Mouse (Mus musculus) forebrain, embryonic 13.5 days (tissue): Measurements from ENCODE around the gene Slc6a6. TPM values are rescaled to one million over a fixed set of nuclear protein-coding genes. Genes with fewer than 3 reads are reported as not detected.

Experiments used
- ATAC-seq: fragments of 200-750 bp; cut with Nextera tagmentation; 2 replicates; pipeline ENCODE4 v1.8.0; 2017
- H3K27ac ChIP-seq: fragments of 300-500 bp; sonication (generic); 2 replicates; pipeline ENCODE4 v1.5.1; 2015; ENCODE audit warnings: inconsistent platforms, mild to moderate bottlenecking, moderate library complexity
- H3K27me3 ChIP-seq: fragments of 300-500 bp; sonication (generic); 2 replicates; pipeline ENCODE4 v1.6.1; 2015; ENCODE audit warnings: mild to moderate bottlenecking, inconsistent platforms
- H3K36me3 ChIP-seq: fragments of 300-500 bp; sonication (generic); 2 replicates; pipeline ENCODE4 v1.6.1; 2015; ENCODE audit warnings: mild to moderate bottlenecking, inconsistent platforms; ENCODE audit not compliant: poor library complexity, severe bottlenecking
- H3K4me1 ChIP-seq: fragments of 300-500 bp; sonication (generic); 2 replicates; pipeline ENCODE4 v1.6.1; 2015; ENCODE audit warnings: inconsistent platforms
- H3K4me2 ChIP-seq: fragments of 300-500 bp; sonication (generic); 2 replicates; pipeline ENCODE4 v1.6.1; 2015; ENCODE audit warnings: inconsistent platforms, mild to moderate bottlenecking, moderate library complexity
- H3K4me3 ChIP-seq: fragments of 300-500 bp; sonication (generic); 2 replicates; pipeline ENCODE4 v1.5.1; 2015; ENCODE audit warnings: mild to moderate bottlenecking, inconsistent platforms
- H3K9ac ChIP-seq: fragments of 300-500 bp; sonication (generic); 2 replicates; pipeline ENCODE4 v1.6.1; 2015; ENCODE audit warnings: mild to moderate bottlenecking, inconsistent platforms
- H3K9me3 ChIP-seq: fragments of 300-500 bp; sonication (generic); replicated peaks from 2 replicates; pipeline ENCODE4 v1.6.1; 2016; ENCODE audit warnings: inconsistent platforms
- WGBS: fragments of 180-500 bp; shearing (Covaris S2); methylation state at CpG from one replicate; pipeline ENCODE4 v1.1.7; 2015; 5-methylcytosine and 5-hydroxymethylcytosine counted together
- polyA plus RNA-seq: library from polyadenylated mRNA; unstranded; fragments of >200 nt; fragmentation: Nextera tagmentation; extraction: Ambion mirVana; gene quantifications from 2 replicates; pipeline ENCODE4 v1.2.1, GENCODE M21; 2015

The Slc6a6 gene
- polyA plus RNA-seq, 1 experiment from 2014 or later: 68.2 TPM

DNA sequence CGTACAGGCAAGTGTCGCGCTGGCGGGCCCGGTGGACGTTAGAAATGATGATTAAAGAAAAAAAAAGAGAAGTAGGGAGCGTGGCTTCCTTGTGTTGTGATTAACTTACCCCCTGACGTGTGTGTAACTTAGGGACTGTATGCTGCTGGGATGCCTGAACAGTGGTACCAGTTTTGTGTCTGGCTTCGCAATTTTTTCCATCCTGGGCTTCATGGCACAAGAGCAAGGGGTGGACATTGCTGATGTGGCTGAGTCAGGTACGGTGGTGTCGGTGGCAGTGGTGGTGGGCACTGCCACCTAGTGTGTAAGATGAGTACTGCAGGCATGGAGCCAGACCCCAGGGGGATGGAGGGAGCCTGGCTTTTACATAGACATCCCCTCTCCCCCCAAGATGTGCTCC, 57.2 kb downstream of the Slc6a6 start:
- H3K36me3 ChIP-seq: peaks cover 84% of the 10 kb centered on the region
- H3K9me3 ChIP-seq: no peaks in the 10 kb centered on the region
- H3K27ac ChIP-seq: no peak overlapping the region
- H3K4me2 ChIP-seq: no peak overlapping the region
- peaks cover 4% of the 10 kb centered on the region for H3K4me1 ChIP-seq
- no peak overlapping the region for H3K9ac ChIP-seq
- ATAC-seq: peak; percentile 77
- H3K4me3 ChIP-seq: no peak overlapping the region
- H3K27me3 ChIP-seq: no peaks in the 10 kb centered on the region
- WGBS: 68% methylated on average over 11 of the region's 11 CpGs

DNA sequence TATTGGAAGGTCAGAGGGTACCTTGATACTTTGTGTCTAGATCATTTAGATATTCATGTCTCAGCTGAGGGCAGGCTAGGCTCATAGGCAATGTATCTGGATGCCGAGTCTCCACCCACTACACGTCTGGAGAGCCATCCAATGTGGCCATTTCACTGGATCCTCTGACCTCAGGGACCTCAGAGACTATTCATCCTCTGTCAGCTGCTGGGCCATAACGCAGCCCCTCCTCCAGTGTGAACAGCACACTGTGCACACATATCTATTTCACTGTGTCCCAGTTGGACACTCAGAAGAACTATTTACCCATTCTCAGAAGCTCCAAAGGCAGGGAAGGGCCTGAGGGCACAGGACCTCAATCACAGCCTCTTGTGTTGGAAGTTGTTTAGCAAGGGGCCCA, 58.6 kb downstream of the Slc6a6 start:
- Histone ChIP-seq H3K9ac (no peak overlapping the region), H3K27me3 (no peaks in the 10 kb centered on the region), H3K4me1 (peaks cover 4% of the 10 kb centered on the region), H3K27ac (no peak overlapping the region), H3K4me3 (no peak overlapping the region), H3K9me3 (no peaks in the 10 kb centered on the region), H3K36me3 (peaks cover 84% of the 10 kb centered on the region), H3K4me2 (no peak overlapping the region)
- WGBS: 78% methylated on average over 3 of the region's 3 CpGs
- ATAC-seq: no peak

DNA sequence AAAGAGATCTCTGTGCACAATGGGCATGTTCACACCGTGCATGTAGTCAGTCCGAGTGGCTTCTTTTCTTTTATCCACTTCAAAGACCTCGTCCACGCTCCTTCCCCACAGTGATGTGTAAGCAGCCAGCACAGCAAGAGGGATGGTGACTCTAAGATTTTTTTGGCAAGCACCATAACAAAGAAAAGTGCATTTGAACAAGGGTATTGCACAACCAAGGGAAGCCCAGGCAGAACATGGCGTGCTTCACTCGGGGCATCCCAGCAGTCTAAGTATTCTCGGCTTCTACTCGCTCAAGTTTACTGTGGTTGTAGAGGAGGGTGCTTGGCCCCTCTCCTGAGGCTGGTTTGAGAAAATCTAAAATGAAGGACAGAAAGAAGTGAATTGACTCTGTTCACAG, 59.1 kb downstream of the Slc6a6 start:
- no peak overlapping the region for H3K4me3 ChIP-seq
- no peaks in the 10 kb centered on the region for H3K9me3 ChIP-seq
- H3K36me3 ChIP-seq: peaks cover 84% of the 10 kb centered on the region
- H3K4me1 ChIP-seq: peaks cover 2% of the 10 kb centered on the region
- H3K4me2 ChIP-seq: no peak overlapping the region
- WGBS: 85% methylated on average over 8 of the region's 8 CpGs
- H3K27me3 ChIP-seq: no peaks in the 10 kb centered on the region
- H3K9ac ChIP-seq: no peak overlapping the region
- ATAC-seq: no peak
- H3K27ac ChIP-seq: no peak overlapping the region

DNA sequence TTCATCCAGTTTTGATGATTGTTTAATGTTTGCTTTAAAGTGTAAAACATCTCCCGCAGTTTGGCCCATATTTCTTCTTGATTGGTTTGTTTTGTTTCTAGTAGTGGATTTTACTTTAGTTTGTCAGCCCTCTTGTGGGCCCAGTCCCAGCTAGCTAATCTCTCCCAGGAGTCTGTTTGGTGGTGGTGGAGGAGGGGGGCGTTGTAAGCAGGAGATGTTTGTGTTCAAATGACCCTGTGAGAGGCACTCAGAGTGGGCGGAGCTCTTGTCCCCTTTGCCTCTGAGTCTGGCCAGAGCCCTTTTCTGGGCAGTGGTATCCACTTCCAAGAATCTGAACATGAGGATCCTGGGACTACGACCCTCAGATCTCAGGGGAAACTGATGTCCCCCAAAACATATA, 60.0 kb downstream of the Slc6a6 start:
- H3K27me3 ChIP-seq: no peaks in the 10 kb centered on the region
- ATAC-seq: no peak
- H3K27ac ChIP-seq: no peak overlapping the region
- no peaks in the 10 kb centered on the region for H3K9me3 ChIP-seq
- H3K4me3 ChIP-seq: no peak overlapping the region
- no peak overlapping the region for H3K4me2 ChIP-seq
- H3K9ac ChIP-seq: no peak overlapping the region
- H3K4me1 ChIP-seq: no peaks in the 10 kb centered on the region
- 63% methylated on average over 4 of the region's 4 CpGs for WGBS
- H3K36me3 ChIP-seq: peaks cover 84% of the 10 kb centered on the region

DNA sequence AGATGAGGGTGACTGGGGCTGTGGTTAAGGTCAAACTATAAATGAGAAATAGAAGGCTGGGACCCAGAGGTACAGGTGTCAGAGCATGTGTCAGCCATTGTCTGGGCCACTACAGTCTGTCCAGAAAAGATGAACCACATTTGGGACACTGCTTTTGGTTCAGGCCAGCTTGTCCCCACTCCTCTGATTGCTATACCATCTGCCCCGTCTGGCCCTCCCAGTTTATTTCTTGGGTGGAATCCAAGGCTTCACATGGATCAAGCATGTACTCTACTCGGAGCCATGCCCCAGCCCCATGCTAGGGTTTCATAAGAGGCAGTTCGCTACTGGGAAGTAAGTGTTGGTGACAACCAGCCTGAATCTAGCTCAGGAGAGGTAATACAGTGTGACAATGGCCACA, 61.4 kb downstream of the Slc6a6 start:
- WGBS: 94% methylated on average over 3 of the region's 3 CpGs
- Histone ChIP-seq H3K4me3 (no peak overlapping the region), H3K36me3 (peaks cover 80% of the 10 kb centered on the region)

DNA sequence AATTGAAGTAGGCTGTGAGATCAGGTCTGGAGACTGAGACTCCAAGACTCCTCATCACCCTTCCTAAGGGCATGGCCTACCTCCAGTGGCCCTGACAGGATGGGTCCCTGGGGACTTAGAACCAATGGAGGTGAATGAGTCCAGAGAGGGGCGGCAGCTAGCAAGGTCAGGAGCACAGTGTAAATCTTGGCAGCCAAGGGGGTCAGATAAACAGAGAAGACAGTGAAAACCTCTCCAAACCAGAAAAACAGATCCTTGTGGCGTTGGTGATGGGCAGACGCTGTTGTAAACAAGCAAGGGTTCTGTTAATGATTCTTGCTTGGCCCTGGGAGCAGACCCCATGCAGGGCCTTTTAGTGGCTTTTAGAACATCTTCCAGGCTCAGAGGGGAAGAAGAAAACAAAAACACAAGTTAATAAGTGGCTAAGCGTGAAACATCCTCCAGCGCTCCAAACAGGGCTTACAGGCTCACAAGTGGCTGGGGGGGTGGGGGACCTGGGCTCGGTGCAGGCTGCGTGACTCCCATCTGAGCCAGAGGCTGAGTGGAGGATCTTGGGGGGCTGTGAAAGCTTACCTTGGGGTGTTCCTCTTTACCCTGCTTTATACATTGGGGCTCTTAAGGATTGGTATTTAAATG, 62.2 kb downstream of the Slc6a6 start:
- peaks cover 80% of the 10 kb centered on the region for H3K36me3 ChIP-seq
- H3K4me2 ChIP-seq: no peak overlapping the region
- no peak overlapping the region for H3K27ac ChIP-seq
- 80% methylated on average over 7 of the region's 7 CpGs for WGBS
- H3K9ac ChIP-seq: no peak overlapping the region
- H3K27me3 ChIP-seq: no peaks in the 10 kb centered on the region
- no peak overlapping the region for H3K4me3 ChIP-seq
- no peak for ATAC-seq
- H3K4me1 ChIP-seq: no peaks in the 10 kb centered on the region
- H3K9me3 ChIP-seq: no peaks in the 10 kb centered on the region

More for the DNA sequence above, 61.4 kb downstream of the Slc6a6 start:
- Histone ChIP-seq H3K27ac (no peak overlapping the region), H3K27me3 (no peaks in the 10 kb centered on the region), H3K9ac (no peak overlapping the region), H3K9me3 (no peaks in the 10 kb centered on the region), H3K4me2 (no peak overlapping the region), H3K4me1 (no peaks in the 10 kb centered on the region)
- ATAC-seq: no peak

DNA sequence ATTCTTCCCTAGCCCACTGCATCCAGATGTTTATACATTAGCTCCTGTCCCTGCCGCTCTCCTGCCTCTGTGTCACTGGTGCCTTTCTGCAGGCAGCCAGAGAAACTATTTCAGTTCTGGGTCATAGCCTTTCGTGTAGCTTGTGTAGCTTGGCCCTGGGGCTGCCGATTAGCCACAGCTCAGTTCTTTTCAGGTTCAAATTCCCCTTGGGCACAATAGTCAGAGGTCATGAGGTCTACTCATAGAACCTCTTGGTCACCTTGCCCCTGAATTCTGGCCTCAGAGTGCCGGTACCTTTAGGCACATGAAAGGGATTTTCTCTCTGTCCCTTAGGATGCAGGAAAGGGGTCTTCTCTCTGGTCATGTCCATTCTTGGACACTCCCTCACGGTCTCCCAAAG, 62.9 kb downstream of the Slc6a6 start:
- H3K9ac ChIP-seq: no peak overlapping the region
- 83% methylated on average over 5 of the region's 5 CpGs for WGBS
- no peak overlapping the region for H3K4me2 ChIP-seq
- H3K4me1 ChIP-seq: no peaks in the 10 kb centered on the region
- no peak overlapping the region for H3K27ac ChIP-seq
- no peaks in the 10 kb centered on the region for H3K9me3 ChIP-seq
- H3K4me3 ChIP-seq: no peak overlapping the region
- H3K27me3 ChIP-seq: no peaks in the 10 kb centered on the region
- peaks cover 82% of the 10 kb centered on the region for H3K36me3 ChIP-seq
- ATAC-seq: no peak

DNA sequence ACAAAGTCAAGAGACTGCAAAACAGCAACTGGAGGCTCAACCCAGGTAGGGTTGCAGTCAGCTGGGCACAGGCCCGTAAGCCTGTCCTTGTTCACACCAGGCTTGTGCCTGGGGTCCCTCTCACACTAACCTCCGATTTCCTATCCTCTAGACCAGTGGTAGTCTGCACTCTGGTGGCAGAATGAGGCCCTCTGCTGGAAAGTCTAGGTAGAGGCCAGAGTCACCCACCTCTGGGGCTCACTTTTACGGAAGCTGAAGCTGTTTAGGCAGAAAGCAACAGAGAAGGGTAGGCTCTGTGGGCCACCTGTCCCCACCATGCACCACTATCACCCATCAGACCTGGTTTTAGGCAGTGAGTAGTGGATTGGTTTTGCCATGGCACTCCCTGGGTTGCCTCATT, 67.1 kb downstream of the Slc6a6 start:
- 0 out of 2 replicates have a peak, but pooled peaks have one; percentile 21 for ATAC-seq
- Histone ChIP-seq H3K9ac (no peak overlapping the region), H3K27me3 (no peaks in the 10 kb centered on the region), H3K36me3 (peaks cover 88% of the 10 kb centered on the region), H3K9me3 (no peaks in the 10 kb centered on the region), H3K27ac (no peak overlapping the region), H3K4me2 (no peak overlapping the region), H3K4me3 (no peak overlapping the region), H3K4me1 (0 out of 2 replicates have a peak, but pooled peaks cover 3% of the 10 kb centered on the region)
- WGBS: 72% methylated on average over 3 of the region's 3 CpGs

DNA sequence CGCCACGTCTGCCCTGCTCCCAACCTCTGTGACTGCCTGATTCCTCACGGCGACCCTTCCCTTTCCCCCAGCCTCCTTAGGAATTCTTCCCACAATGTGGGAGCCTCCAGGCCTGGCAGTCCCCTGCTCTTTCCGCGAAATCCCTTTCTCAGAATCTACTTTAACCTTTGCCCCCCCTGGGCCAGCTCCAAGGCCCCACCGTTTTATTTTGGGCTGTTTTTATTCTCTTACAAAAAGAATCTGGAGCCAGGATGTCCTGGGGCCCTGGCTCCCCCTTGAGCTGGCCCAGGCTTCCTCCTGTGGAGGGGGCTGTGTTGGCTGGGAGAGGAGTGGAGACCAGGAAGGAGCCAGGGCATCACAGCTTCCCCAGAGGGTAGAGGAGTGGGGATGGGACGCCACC, 69.0 kb downstream of the Slc6a6 start:
- Histone ChIP-seq H3K9me3 (no peaks in the 10 kb centered on the region), H3K36me3 (peaks cover 87% of the 10 kb centered on the region), H3K9ac (no peak overlapping the region), H3K27ac (no peak overlapping the region), H3K4me3 (no peak overlapping the region), H3K4me1 (0 out of 2 replicates have a peak, but pooled peaks cover 3% of the 10 kb centered on the region), H3K4me2 (no peak overlapping the region), H3K27me3 (no peaks in the 10 kb centered on the region)
- WGBS: 66% methylated on average over 8 of the region's 8 CpGs
- no peak for ATAC-seq

DNA sequence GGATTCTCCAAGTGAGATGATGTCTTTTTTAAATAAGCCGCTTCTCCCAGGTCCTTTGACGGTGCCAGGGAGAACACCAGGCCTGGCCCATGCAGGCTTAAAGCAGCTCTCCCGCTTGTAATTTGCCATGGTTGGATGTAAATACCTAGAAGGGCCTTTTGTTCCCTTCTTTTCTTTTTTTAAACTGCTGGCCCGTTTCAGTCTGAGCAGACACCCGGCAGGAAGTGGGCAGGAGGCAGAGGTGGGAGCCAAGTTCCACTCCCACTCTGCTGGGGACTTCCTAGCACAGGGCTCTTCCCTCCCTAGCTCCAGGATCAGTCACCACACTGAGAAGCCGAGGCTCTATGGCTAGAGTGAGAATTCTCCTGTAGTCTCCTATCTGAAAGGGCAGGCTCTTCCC, 70.2 kb downstream of the Slc6a6 start:
- H3K4me1 ChIP-seq: 0 out of 2 replicates have a peak, but pooled peaks cover 3% of the 10 kb centered on the region
- H3K4me2 ChIP-seq: no peak overlapping the region
- H3K36me3 ChIP-seq: peaks cover 84% of the 10 kb centered on the region
- peak overlapping the region; percentile 36; the same call in 1 of the 2 replicates for H3K27ac ChIP-seq
- H3K9ac ChIP-seq: 0 out of 2 replicates have a peak overlapping the region, but pooled peaks have one; percentile 2
- WGBS: 51% methylated on average over 6 of the region's 6 CpGs
- ATAC-seq: no peak
- H3K4me3 ChIP-seq: no peak overlapping the region
- H3K27me3 ChIP-seq: no peaks in the 10 kb centered on the region
- no peaks in the 10 kb centered on the region for H3K9me3 ChIP-seq

DNA sequence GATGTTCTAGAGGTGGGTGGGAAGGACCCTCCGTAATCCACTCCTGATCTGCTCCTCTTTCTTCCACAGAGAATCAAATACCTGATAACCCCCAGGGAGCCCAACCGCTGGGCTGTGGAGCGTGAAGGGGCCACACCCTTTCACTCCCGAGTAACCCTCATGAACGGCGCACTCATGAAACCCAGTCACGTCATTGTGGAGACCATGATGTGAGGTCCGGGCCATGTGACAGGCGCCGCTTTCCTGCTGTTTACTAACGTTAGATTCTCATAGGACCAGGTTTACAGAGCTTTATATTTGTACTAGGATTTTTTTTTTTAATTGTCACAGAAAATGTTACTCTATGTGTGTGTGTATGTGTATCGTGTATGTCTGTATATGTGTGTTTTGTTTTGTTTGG, 71.0 kb downstream of the Slc6a6 start:
- Histone ChIP-seq H3K36me3 (peaks cover 85% of the 10 kb centered on the region), H3K9me3 (no peaks in the 10 kb centered on the region), H3K27me3 (no peaks in the 10 kb centered on the region), H3K9ac (no peak overlapping the region), H3K4me2 (no peak overlapping the region), H3K4me3 (no peak overlapping the region), H3K4me1 (0 out of 2 replicates have a peak, but pooled peaks cover 3% of the 10 kb centered on the region), H3K27ac (no peak overlapping the region)
- WGBS: 84% methylated on average over 12 of the region's 12 CpGs
- no peak for ATAC-seq

DNA sequence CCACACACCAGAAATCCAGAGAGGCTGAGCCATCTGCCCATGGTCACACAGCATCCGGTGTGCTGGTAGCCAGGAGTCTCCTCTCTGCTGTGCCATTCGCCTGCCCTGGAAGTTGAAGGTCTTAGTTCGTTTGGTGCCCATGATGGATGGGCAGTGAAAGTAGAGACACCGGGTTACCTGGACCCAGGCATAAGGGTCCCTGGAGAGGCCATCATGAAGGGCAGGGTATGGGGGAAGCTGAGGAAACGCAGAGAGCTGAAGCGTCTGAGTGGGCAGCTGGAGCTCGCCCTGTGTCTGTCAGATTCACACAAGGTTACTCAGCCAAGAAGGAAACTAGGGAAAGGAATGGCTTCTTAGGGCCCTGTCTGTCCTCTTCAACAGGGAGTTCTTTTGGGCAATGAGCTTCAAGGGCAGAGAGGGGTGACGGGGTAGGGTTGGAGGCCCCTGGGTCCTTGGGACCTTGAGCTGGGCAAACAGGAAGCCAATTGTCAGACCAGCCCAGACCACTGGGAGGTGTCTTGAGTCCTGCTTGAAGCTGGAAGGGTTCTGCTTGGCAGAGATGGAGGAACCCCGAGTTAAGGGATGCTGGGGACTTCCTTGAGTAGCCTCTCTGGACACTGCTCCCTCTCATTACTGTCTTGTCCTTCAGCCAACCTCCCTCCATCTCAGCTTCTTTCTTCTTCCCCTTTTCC, 78.3 kb downstream of the Slc6a6 start:
- Histone ChIP-seq H3K9ac (no peak overlapping the region), H3K4me2 (no peak overlapping the region), H3K4me1 (no peaks in the 10 kb centered on the region), H3K27me3 (no peaks in the 10 kb centered on the region), H3K9me3 (no peaks in the 10 kb centered on the region), H3K36me3 (peaks cover 19% of the 10 kb centered on the region), H3K27ac (no peak overlapping the region), H3K4me3 (no peak overlapping the region)
- no peak for ATAC-seq
- WGBS: 84% methylated on average over 9 of the region's 9 CpGs
